Mouse (Mus musculus) midbrain, embryonic 11.5 days (tissue): ENCODE results near the gene C2cd2l. TPM values are rescaled to one million over a fixed set of nuclear protein-coding genes. Genes with fewer than 3 reads are reported as not detected.
A peak's percentile ranks its signal among the peaks of the same experiment; 100 is the strongest.

ENCODE experiments used
- ATAC-seq: fragments of 200-750 bp; cut with Nextera tagmentation; 2 replicates; pipeline ENCODE4 v1.8.0; 2017; ENCODE audit warnings: moderate TSS enrichment, moderate library complexity; ENCODE audit not compliant: low FRiP score
- DNase-seq: peaks from one replicate; pipeline ENCODE4 v3.0.0; 2015; ENCODE audit warnings: low spot score; ENCODE audit errors: missing footprints
- H3K27ac ChIP-seq: fragments of 300-500 bp; sonication (generic); 2 replicates; pipeline ENCODE4 v1.5.1; 2014; ENCODE audit warnings: low read depth, low read length
- H3K27me3 ChIP-seq: fragments of 300-500 bp; sonication (generic); 2 replicates; pipeline ENCODE4 v1.6.1; 2014; ENCODE audit warnings: mild to moderate bottlenecking, low read length, moderate library complexity, mixed read lengths; ENCODE audit not compliant: control insufficient read depth, insufficient read depth
- H3K36me3 ChIP-seq: fragments of 300-500 bp; sonication (generic); 2 replicates; pipeline ENCODE4 v1.6.1; 2014; ENCODE audit warnings: mild to moderate bottlenecking, low read length, moderate library complexity, mixed read lengths; ENCODE audit not compliant: control insufficient read depth, insufficient read depth
- H3K4me1 ChIP-seq: fragments of 300-500 bp; sonication (generic); 2 replicates; pipeline ENCODE4 v1.6.1; 2014; ENCODE audit warnings: low read length; ENCODE audit not compliant: control insufficient read depth, insufficient read depth
- H3K4me2 ChIP-seq: fragments of 300-500 bp; sonication (generic); 2 replicates; pipeline ENCODE4 v1.6.1; 2014; ENCODE audit warnings: mild to moderate bottlenecking, moderate library complexity
- H3K4me3 ChIP-seq: fragments of 300-500 bp; sonication (generic); 2 replicates; pipeline ENCODE4 v1.5.1; 2014; ENCODE audit warnings: low read depth, low read length
- H3K9ac ChIP-seq: fragments of 300-500 bp; sonication (generic); 2 replicates; pipeline ENCODE4 v1.6.1; 2014; ENCODE audit warnings: low read length
- H3K9me3 ChIP-seq: fragments of 300-500 bp; sonication (generic); 2 replicates; pipeline ENCODE4 v1.6.1; 2016; ENCODE audit warnings: low read length; ENCODE audit not compliant: control insufficient read depth
- WGBS: fragments of 180-500 bp; shearing (Covaris S2); extraction: QIAGEN DNeasy Blood & Tissue Kit; methylation state at CpG from one replicate; pipeline ENCODE4 v1.1.7; 2014; 5-methylcytosine and 5-hydroxymethylcytosine counted together
- polyA plus RNA-seq: library from polyadenylated mRNA; unstranded; fragments of >200 nt; fragmentation: Nextera tagmentation; extraction: Ambion mirVana; gene quantifications from 2 replicates; pipeline ENCODE4 v1.2.1, GENCODE M21; 2014

Gene C2cd2l
- polyA plus RNA-seq, 1 experiment from 2014 or later, result 10.4 TPM

GRCm38 (mm10) chr9:44320799-44321133, 681 bp upstream of the C2cd2l start:
- no peaks in the 10 kb centered on the region; the same call in 1 of the 2 replicates for H3K36me3 ChIP-seq
- no peaks in the 10 kb centered on the region for H3K9me3 ChIP-seq
- H3K4me2 ChIP-seq, result peak overlapping the region; percentile 95
- H3K4me1 ChIP-seq, result peaks cover 29% of the 10 kb centered on the region
- H3K9ac ChIP-seq, result peak overlapping the region; percentile 47; the same call in 1 of the 2 replicates
- DNase-seq (no peak), ATAC-seq (no peak)
- WGBS, result 21% methylated on average over 6 of the region's 6 CpGs
- H3K27me3 ChIP-seq, result no peaks in the 10 kb centered on the region
- H3K4me3 ChIP-seq, result peak overlapping the region; percentile 90; the same call in 1 of the 2 replicates
- 0 out of 2 replicates have a peak overlapping the region, but pooled peaks have one; percentile 7 for H3K27ac ChIP-seq

- H3K4me1 ChIP-seq, result peaks cover 27% of the 10 kb centered on the region
- H3K27me3 ChIP-seq, result no peaks in the 10 kb centered on the region
- no peaks in the 10 kb centered on the region for H3K9me3 ChIP-seq
- H3K27ac ChIP-seq, result peak overlapping the region; percentile 51; the same call in 1 of the 2 replicates
- peak overlapping the region; percentile 75 for H3K9ac ChIP-seq
- DNase-seq (peak; percentile 93), ATAC-seq (no peak)
- H3K4me2 ChIP-seq, result peak overlapping the region; percentile 95
- peak overlapping the region; percentile 90 for H3K4me3 ChIP-seq
- WGBS, result 3% methylated on average over 37 of the region's 37 CpGs
- peaks cover 8% of the 10 kb centered on the region for H3K36me3 ChIP-seq
Measured at GRCm38 (mm10) chr9:44319105-44319886, 789 bp downstream of the C2cd2l start.

- H3K4me3 ChIP-seq, result peak overlapping the region; percentile 90
- H3K36me3 ChIP-seq, result peaks cover 8% of the 10 kb centered on the region
- ATAC-seq (no peak), DNase-seq (no peak)
- peaks cover 27% of the 10 kb centered on the region for H3K4me1 ChIP-seq
- H3K27me3 ChIP-seq, result no peaks in the 10 kb centered on the region
- H3K9me3 ChIP-seq, result no peaks in the 10 kb centered on the region
- H3K9ac ChIP-seq, result peak overlapping the region; percentile 75; the same call in 1 of the 2 replicates
- peak overlapping the region; percentile 95 for H3K4me2 ChIP-seq
- WGBS, result 29% methylated on average over 3 of the region's 3 CpGs
- no peak overlapping the region for H3K27ac ChIP-seq
Measured at GRCm38 (mm10) chr9:44318826-44319095, 1.3 kb downstream of the C2cd2l start.

- DNase-seq (peak; percentile 72), ATAC-seq (no peak)
- 27% methylated on average over 5 of the region's 5 CpGs for WGBS
- peak overlapping the region; percentile 36; the same call in 1 of the 2 replicates for H3K9ac ChIP-seq
- H3K4me3 ChIP-seq, result peak overlapping the region; percentile 90; the same call in 1 of the 2 replicates
- peak overlapping the region; percentile 95 for H3K4me2 ChIP-seq
- no peaks in the 10 kb centered on the region for H3K9me3 ChIP-seq
- H3K27ac ChIP-seq, result no peak overlapping the region
- H3K27me3 ChIP-seq, result no peaks in the 10 kb centered on the region
- H3K36me3 ChIP-seq, result peaks cover 8% of the 10 kb centered on the region
- peaks cover 27% of the 10 kb centered on the region for H3K4me1 ChIP-seq
Measured at GRCm38 (mm10) chr9:44318076-44318825, 1.8 kb downstream of the C2cd2l start.

GRCm38 (mm10) chr9:44317452-44317851, 2.6 kb downstream of the C2cd2l start:
- Histone ChIP-seq H3K36me3 (peaks cover 8% of the 10 kb centered on the region), H3K9ac (no peak overlapping the region), H3K4me3 (no peak overlapping the region), H3K27ac (no peak overlapping the region), H3K9me3 (no peaks in the 10 kb centered on the region), H3K4me1 (peaks cover 27% of the 10 kb centered on the region), H3K27me3 (no peaks in the 10 kb centered on the region), H3K4me2 (no peak overlapping the region)
- no peak for ATAC-seq
- peak; percentile 69 for DNase-seq
- WGBS, result 75% methylated on average over 4 of the region's 4 CpGs

GRCm38 (mm10) chr9:44314910-44315309, 5.2 kb downstream of the C2cd2l start:
- H3K27me3 ChIP-seq, result no peaks in the 10 kb centered on the region
- H3K4me3 ChIP-seq, result no peak overlapping the region
- ATAC-seq (no peak), DNase-seq (peak; percentile 12)
- no peak overlapping the region for H3K4me2 ChIP-seq
- no peak overlapping the region for H3K27ac ChIP-seq
- 89% methylated on average over 18 of the region's 18 CpGs for WGBS
- no peak overlapping the region for H3K9ac ChIP-seq
- H3K36me3 ChIP-seq, result peaks cover 8% of the 10 kb centered on the region
- H3K9me3 ChIP-seq, result no peaks in the 10 kb centered on the region
- peaks cover 33% of the 10 kb centered on the region for H3K4me1 ChIP-seq

- Histone ChIP-seq H3K27ac (no peak overlapping the region), H3K27me3 (no peaks in the 10 kb centered on the region), H3K4me2 (no peak overlapping the region), H3K4me1 (peaks cover 30% of the 10 kb centered on the region), H3K4me3 (no peak overlapping the region), H3K36me3 (peaks cover 8% of the 10 kb centered on the region), H3K9ac (no peak overlapping the region), H3K9me3 (no peaks in the 10 kb centered on the region)
- ATAC-seq (no peak), DNase-seq (peak; percentile 28)
- 63% methylated on average over 4 of the region's 4 CpGs for WGBS
Measured at GRCm38 (mm10) chr9:44314257-44314547, 5.9 kb downstream of the C2cd2l start.

- H3K9me3 ChIP-seq, result no peaks in the 10 kb centered on the region
- H3K4me2 ChIP-seq, result no peak overlapping the region
- H3K9ac ChIP-seq, result no peak overlapping the region
- DNase-seq, result peak; percentile 44
- no peaks in the 10 kb centered on the region for H3K27me3 ChIP-seq
- peaks cover 8% of the 10 kb centered on the region for H3K36me3 ChIP-seq
- H3K4me3 ChIP-seq, result no peak overlapping the region
- no peak for ATAC-seq
- 78% methylated on average over 19 of the region's 19 CpGs for WGBS
- peaks cover 24% of the 10 kb centered on the region for H3K4me1 ChIP-seq
- H3K27ac ChIP-seq, result no peak overlapping the region
Measured at GRCm38 (mm10) chr9:44313476-44314256, 6.4 kb downstream of the C2cd2l start.
